Mouse (Mus musculus): ENCODE results near the gene Rack1. TPM values are rescaled to one million over a fixed set of nuclear protein-coding genes. Genes with fewer than 3 reads are reported as not detected.

Gene Rack1
- 4,368 and 4,920 TPM in 2 replicates for polyA plus RNA-seq (2012)

DNA sequence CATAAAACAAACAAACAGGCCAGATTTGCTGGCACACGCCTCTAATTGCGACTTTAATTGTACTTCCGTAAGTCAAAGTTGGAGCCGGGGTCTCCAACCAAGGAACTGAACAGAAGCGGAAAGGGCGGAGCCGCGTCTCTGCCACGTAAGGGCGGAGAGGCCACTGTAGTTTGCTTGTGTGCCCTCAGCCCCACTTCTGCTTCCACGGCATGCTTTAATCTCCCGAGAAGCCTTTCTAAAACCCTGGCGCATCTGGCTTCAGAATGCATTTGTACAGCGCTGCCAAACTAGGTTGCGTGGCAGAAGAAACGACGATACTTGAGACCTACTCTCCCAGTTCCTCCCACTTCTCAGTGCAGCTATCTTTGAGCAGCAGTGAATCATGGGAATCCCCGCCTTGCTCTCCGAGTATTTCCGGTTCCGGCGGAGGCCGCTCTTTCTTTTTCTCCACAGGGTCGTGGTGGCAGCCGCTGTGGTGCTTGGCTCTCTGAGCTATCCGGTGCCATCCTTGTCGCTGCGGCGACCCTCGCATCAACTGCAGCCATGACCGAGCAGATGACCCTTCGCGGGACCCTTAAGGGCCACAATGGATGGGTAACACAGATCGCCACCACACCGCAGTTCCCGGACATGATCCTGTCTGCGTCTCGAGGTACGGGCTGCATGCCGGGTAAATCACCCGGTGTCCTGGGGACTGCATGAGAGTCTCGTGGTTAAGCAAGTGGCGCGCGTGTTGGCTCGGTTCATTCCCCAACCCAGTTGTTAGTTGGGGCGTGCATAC, at the start of gene Rack1:
Gene Rack1 (plus strand): TSS at position 412 of the 781 bp plus-strand sequence.

DNA sequence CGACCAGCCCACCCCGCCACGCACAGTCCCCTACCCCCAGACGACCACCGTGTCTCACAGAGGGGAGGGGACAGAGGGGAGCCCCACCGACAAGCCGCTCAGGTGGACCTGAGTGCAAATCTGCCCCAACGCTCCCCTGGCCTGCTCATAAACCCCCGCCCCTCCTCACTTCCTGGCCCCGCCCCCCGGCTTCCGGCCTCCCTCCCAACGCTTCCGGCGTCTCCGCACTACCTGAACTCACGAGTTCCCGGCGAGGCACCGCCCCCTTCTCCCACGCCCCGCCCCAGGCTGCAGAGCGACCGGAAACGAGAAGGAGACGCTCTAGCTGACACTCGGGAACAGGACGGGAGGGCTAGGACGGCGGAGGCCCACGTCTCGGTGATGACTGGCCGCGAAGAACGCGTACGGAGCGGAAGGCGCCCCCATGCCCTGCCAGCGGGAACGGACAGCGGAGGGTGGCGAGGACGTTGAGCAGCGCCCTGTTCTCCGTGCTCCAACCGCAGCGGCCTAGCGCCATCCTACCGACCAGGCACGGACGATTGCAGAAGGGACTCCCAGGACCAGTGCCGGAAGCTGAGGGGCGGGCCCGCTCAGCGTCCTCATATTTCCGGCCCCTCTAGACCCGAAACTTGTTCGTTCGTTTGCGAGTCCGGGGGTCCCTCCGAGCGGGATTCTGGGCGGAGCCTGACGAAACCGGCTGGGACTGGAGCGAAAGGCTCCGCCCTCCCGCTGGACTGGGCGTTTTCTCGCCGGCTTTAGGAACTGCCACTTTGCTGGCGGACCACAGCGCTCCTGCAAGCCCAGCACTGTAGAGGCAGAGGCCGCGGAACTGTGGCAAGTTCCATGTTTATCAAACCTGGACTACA, 16.9 kb downstream of the Rack1 start, which contains the start of gene Trim41:
Gene Trim41 (minus strand): TSS at position 554 of the 866 bp plus-strand sequence.

DNA sequence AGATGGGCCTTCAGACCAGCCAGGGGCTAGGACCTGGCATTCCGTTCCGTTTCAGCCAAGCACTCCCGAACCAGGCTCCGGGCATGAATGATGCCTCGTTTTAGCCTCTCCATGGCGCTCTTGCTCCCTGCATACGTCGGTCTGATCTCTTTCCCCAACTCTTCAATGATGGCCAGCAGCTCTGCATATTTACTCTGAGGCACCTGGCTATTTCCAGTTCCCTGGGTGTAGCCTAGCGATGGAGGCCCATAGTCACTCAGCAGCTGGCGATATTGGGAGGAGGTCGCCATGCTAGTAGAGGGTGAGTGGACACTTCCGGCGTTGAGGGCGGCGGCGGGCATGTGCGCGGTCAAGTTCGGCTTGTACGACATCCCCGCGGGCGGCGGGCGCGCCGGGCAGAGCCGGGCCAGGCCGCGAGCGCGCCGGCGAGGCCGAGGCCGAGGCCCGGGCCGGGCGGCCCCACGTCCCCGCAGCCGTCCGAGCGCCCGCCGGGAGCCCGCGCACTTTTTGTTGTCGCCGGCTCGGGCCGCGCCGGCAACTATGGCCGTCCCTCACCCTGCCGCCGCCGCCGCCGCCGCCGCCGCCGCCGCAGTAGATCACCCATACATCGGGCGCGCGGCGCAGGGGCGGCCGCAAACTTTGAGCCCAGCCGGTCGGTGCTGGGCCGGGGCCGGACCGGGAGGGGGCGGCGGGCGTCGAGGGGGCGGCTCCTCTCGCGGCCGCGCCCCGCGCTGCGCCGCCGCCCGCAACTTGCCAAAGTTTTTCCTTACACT, 26.0 kb downstream of the Rack1 start, which contains the start of the genes Trim7 and Gm12184:
Gene Trim7 (plus strand): TSS at position 162 of the 773 bp plus-strand sequence.
Gene Gm12184 (minus strand): TSS at position 677 of the 773 bp plus-strand sequence.

Other genes with a start within 250 kb of the Rack1 start
- gene Trim41, start 17.0 kb downstream of the Rack1 start, polyA plus RNA-seq (2012), result 54.6 and 79.4 TPM in 2 replicates
- 0.84 and 1.2 TPM in 2 replicates for gene Trim7, start 25.8 kb downstream of the Rack1 start, polyA plus RNA-seq (2012)
- gene Gm12184, start 26.3 kb downstream of the Rack1 start, polyA plus RNA-seq (2012), result 72.6 and 83.3 TPM in 2 replicates
- gene Irgm1, start 71.4 kb downstream of the Rack1 start, polyA plus RNA-seq (2012), result 3.3 and 5.2 TPM in 2 replicates
- gene Gm5431, start 101.9 kb downstream of the Rack1 start, polyA plus RNA-seq (2012), result 0.03 and 0.04 TPM in 2 replicates
- gene Psme2b, start 145.9 kb downstream of the Rack1 start, polyA plus RNA-seq (2012), result 2.8 and 3.4 TPM in 2 replicates
- gene Olfr56, start 178.6 kb downstream of the Rack1 start, polyA plus RNA-seq (2012), result 0.07 and 0.25 TPM in 2 replicates
- 0.24 and 0.49 TPM in 2 replicates for gene 9930111J21Rik1, start 179.1 kb downstream of the Rack1 start, polyA plus RNA-seq (2012)
- not detected in 2 replicates for gene Gm12185, start 191.9 kb downstream of the Rack1 start, polyA plus RNA-seq (2012)
- 0.30 and 0.52 TPM in 2 replicates for gene Tgtp1, start 193.8 kb downstream of the Rack1 start, polyA plus RNA-seq (2012)

All from megakaryocyte-erythroid progenitor cell, adult 5 weeks (primary cell).